Mouse (Mus musculus) brain, embryonic 14.5 days (tissue): ENCODE measurements around the gene Pappa. TPM values are rescaled to one million over a fixed set of nuclear protein-coding genes. Genes with fewer than 3 reads are reported as not detected.

Source experiments
- DNase-seq: peaks from one replicate; pipeline ENCODE4 v3.0.0-alpha.2; 2011; ENCODE audit warnings: low read depth
- CTCF ChIP-seq: fragments of 200-500 bp; IDR thresholded peaks from 2 replicates; pipeline ENCODE4 v1.5.1; 2012; ENCODE audit warnings: inconsistent platforms, mild to moderate bottlenecking, moderate library complexity, borderline replicate concordance; ENCODE audit not compliant: insufficient read depth, insufficient read length; ENCODE audit errors: extremely low read depth
- POLR2A ChIP-seq: fragments of 200-500 bp; IDR thresholded peaks from 2 replicates; pipeline ENCODE4 v1.6.1; 2012; ENCODE audit warnings: mild to moderate bottlenecking, inconsistent platforms, borderline replicate concordance; ENCODE audit not compliant: poor library complexity, insufficient read depth, insufficient read length, severe bottlenecking; ENCODE audit errors: extremely low read depth
- polyA plus RNA-seq: library from polyadenylated mRNA; depleted of rRNA; stranded (reverse); fragments of >200 nt; gene quantifications from 2 replicates; pipeline ENCODE4 v1.2.3, GENCODE M21; 2012

Gene Pappa
- polyA plus RNA-seq, 1 experiment: 1.0 TPM

GRCm38 (mm10) chr4:65132657-65133056, 8.7 kb downstream of the Pappa start:
- no peak for DNase-seq
- TF ChIP-seq POLR2A (no peak), CTCF (peak; percentile 14; the same call in 1 of the 2 replicates)

- no peak for TF ChIP-seq POLR2A
- TF ChIP-seq CTCF: no peak
- DNase-seq: no peak
Observed at GRCm38 (mm10) chr4:65134358-65134757, 10.4 kb downstream of the Pappa start.

- TF ChIP-seq POLR2A (no peak), CTCF (no peak)
- no peak for DNase-seq
Observed at GRCm38 (mm10) chr4:65135109-65135508, 11.1 kb downstream of the Pappa start.

GRCm38 (mm10) chr4:65136541-65136940, 12.6 kb downstream of the Pappa start:
- TF ChIP-seq POLR2A: no peak
- no peak for TF ChIP-seq CTCF
- DNase-seq: no peak

GRCm38 (mm10) chr4:65146936-65147335, 23.0 kb downstream of the Pappa start:
- no peak for DNase-seq
- TF ChIP-seq CTCF (no peak), POLR2A (no peak)

GRCm38 (mm10) chr4:65153601-65154000, 29.6 kb downstream of the Pappa start:
- no peak for DNase-seq
- TF ChIP-seq CTCF (no peak), POLR2A (no peak)

GRCm38 (mm10) chr4:65156231-65156630, 32.3 kb downstream of the Pappa start:
- no peak for TF ChIP-seq CTCF
- no peak for TF ChIP-seq POLR2A
- no peak for DNase-seq

GRCm38 (mm10) chr4:65158651-65159050, 34.7 kb downstream of the Pappa start:
- no peak for DNase-seq
- TF ChIP-seq POLR2A (no peak), CTCF (no peak)

- no peak for DNase-seq
- TF ChIP-seq CTCF (no peak), POLR2A (no peak)
Observed at GRCm38 (mm10) chr4:65159481-65159880, 35.5 kb downstream of the Pappa start.

GRCm38 (mm10) chr4:65163698-65164097, 39.7 kb downstream of the Pappa start:
- TF ChIP-seq POLR2A (no peak), CTCF (no peak)

GRCm38 (mm10) chr4:65166288-65166835, 42.4 kb downstream of the Pappa start:
- DNase-seq: no peak
- TF ChIP-seq POLR2A: no peak
- TF ChIP-seq CTCF: no peak

More at GRCm38 (mm10) chr4:65163698-65164097, 39.7 kb downstream of the Pappa start:
- no peak for DNase-seq

- TF ChIP-seq POLR2A (no peak), CTCF (no peak)
- DNase-seq: no peak
Observed at GRCm38 (mm10) chr4:65174505-65174904, 50.5 kb downstream of the Pappa start.

GRCm38 (mm10) chr4:65178146-65178545, 54.2 kb downstream of the Pappa start:
- DNase-seq: no peak
- TF ChIP-seq POLR2A (no peak), CTCF (no peak)

GRCm38 (mm10) chr4:65187236-65187635, 63.3 kb downstream of the Pappa start:
- DNase-seq: no peak
- TF ChIP-seq POLR2A (no peak), CTCF (no peak)
